Comparison of ENCODE assay signal across 10 mouse cellular contexts in the genomic region with DNA sequence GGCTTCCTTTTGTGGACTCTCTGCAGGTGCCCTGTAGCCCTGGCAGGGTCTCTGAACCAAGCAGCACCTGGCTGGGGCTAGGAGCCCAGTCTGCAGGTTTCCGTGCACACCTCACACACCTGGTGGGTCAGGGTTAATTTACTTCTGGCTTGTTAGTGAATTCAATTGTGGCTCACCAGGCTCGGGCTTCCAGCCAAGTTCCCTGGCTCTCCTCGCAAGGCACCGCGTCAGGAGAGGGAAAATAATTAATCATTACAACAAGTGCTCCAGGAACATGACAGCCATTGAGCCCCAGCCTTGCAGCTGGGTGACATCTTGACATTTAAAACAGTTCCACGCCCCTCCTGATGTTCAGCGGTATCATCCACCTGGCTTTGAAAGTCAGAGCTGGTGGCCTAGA.
DNase-seq lines count a peak whose midpoint lies in the region; ATAC-seq and TF ChIP-seq lines count a peak whose summit lies in the region.
"Had no signal": no experiment of that assay in that cellular context is flagged by ENCODE, and none has a peak within 500 bp of the region (broad histone marks: within the 10 kb centered on the region; RNA-seq: fewer than 3 reads in every experiment).

No protein-coding gene starts in this region.

- no peak overlapping the region for H3K4me3 ChIP-seq in kidney, embryonic 15.5 days (replicated peaks)
- H3K4me3 ChIP-seq in intestine, embryonic 16.5 days (ENCODE audit: low read length) = no peak overlapping the region
- H3K4me3 ChIP-seq in lung, embryonic 14.5 days (ENCODE audit: low read depth, low read length) = no peak overlapping the region
- H3K4me3 ChIP-seq: embryonic facial prominence, embryonic 12.5 days; neural tube, embryonic 12.5 days had no signal

- ATAC-seq in kidney, embryonic 15.5 days (replicated peaks; ENCODE audit: low FRiP score) = no peak
- peak; percentile 45; the same call in 1 of the 2 replicates for ATAC-seq in intestine, embryonic 16.5 days
- ATAC-seq in lung, embryonic 14.5 days (ENCODE audit: insufficient read depth) = peak; percentile 9; the same call in 1 of the 2 replicates

- H3K9ac ChIP-seq in kidney, embryonic 15.5 days = no peak overlapping the region
- H3K9ac ChIP-seq in intestine, embryonic 16.5 days (ENCODE audit: low read depth, low read length) = no peak overlapping the region
- no peak overlapping the region for H3K9ac ChIP-seq in lung, embryonic 14.5 days
- H3K9ac ChIP-seq: embryonic facial prominence, embryonic 12.5 days; neural tube, embryonic 12.5 days had no signal

- DNase-seq in adrenal gland, adult (ENCODE audit: inconsistent age in 2 of 2, low spot score in 1 of 2) = peak; percentile 65 to 76
- DNase-seq in adrenal gland, postnatal 4 days (ENCODE audit: low spot score in 2 of 2) = no peak
- peak; percentile 83 for DNase-seq in kidney, adult 11 months
- DNase-seq in lung, embryonic 14.5 days = peak; percentile 80
- DNase-seq in urinary bladder, postnatal 25 days (ENCODE audit: low spot score) = no peak
- DNase-seq in retina, postnatal 1 day = no peak

- H3K4me2 ChIP-seq in kidney, embryonic 15.5 days = no peak overlapping the region
- H3K4me2 ChIP-seq in intestine, embryonic 16.5 days (ENCODE audit: low read depth, low read length) = no peak overlapping the region
- no peak overlapping the region for H3K4me2 ChIP-seq in lung, embryonic 14.5 days
- H3K4me2 ChIP-seq: embryonic facial prominence, embryonic 12.5 days; neural tube, embryonic 12.5 days had no signal

- no peaks in the 10 kb centered on the region for H3K36me3 ChIP-seq in kidney, embryonic 15.5 days
- no peaks in the 10 kb centered on the region for H3K36me3 ChIP-seq in intestine, embryonic 16.5 days (ENCODE audit: control insufficient read depth, insufficient read depth, low read length)
- H3K36me3 ChIP-seq in lung, embryonic 14.5 days (ENCODE audit: insufficient read depth) = no peaks in the 10 kb centered on the region
- H3K36me3 ChIP-seq: embryonic facial prominence, embryonic 12.5 days; neural tube, embryonic 12.5 days had no signal

- no peak for TF ChIP-seq CTCF in lung, embryonic 14.5 days (IDR thresholded peaks at IDR 0.05; ENCODE audit: low read depth)

- H3K4me1 ChIP-seq in kidney, embryonic 15.5 days = peaks cover 36% of the 10 kb centered on the region
- peaks cover 13% of the 10 kb centered on the region for H3K4me1 ChIP-seq in intestine, embryonic 16.5 days (ENCODE audit: control insufficient read depth, insufficient read depth, low read length)
- peaks cover 16% of the 10 kb centered on the region for H3K4me1 ChIP-seq in lung, embryonic 14.5 days (ENCODE audit: insufficient read depth)

- 27% methylated on average over 7 of the region's 7 CpGs for WGBS in kidney, embryonic 15.5 days
- 28% methylated on average over 7 of the region's 7 CpGs for WGBS in intestine, embryonic 16.5 days
- 15% methylated on average over 7 of the region's 7 CpGs for WGBS in lung, embryonic 14.5 days

- H3K9me3 ChIP-seq in kidney, embryonic 15.5 days (replicated peaks) = no peaks in the 10 kb centered on the region
- H3K9me3 ChIP-seq in intestine, embryonic 16.5 days (ENCODE audit: control insufficient read depth, low read length) = no peaks in the 10 kb centered on the region
- H3K9me3 ChIP-seq in lung, embryonic 14.5 days (ENCODE audit: low read depth, low read length) = no peaks in the 10 kb centered on the region
- H3K9me3 ChIP-seq: embryonic facial prominence, embryonic 12.5 days; neural tube, embryonic 12.5 days had no signal

- peaks cover 58% of the 10 kb centered on the region for H3K27me3 ChIP-seq in kidney, embryonic 15.5 days
- H3K27me3 ChIP-seq in intestine, embryonic 16.5 days (replicated peaks; ENCODE audit: control insufficient read depth, insufficient read depth, low read length) = no peaks in the 10 kb centered on the region
- no peaks in the 10 kb centered on the region for H3K27me3 ChIP-seq in lung, embryonic 14.5 days (ENCODE audit: insufficient read depth, low read length)

- H3K27ac ChIP-seq in kidney, embryonic 15.5 days = no peak overlapping the region
- no peak overlapping the region for H3K27ac ChIP-seq in intestine, embryonic 16.5 days (ENCODE audit: low read length)
- no peak overlapping the region; the same call in 1 of the 2 replicates for H3K27ac ChIP-seq in lung, embryonic 14.5 days (ENCODE audit: low read depth)
- H3K27ac ChIP-seq: embryonic facial prominence, embryonic 12.5 days; neural tube, embryonic 12.5 days had no signal

Comparison
In these comparisons a context has a peak if more than half of its experiments do, and no peak if none do; other contexts are left out.
1. DNase-seq: peak in adrenal gland, adult (2 of 2), kidney, adult 11 months (single experiment) and lung, embryonic 14.5 days (single experiment); none in adrenal gland, postnatal 4 days (0 of 2), urinary bladder, postnatal 25 days (single experiment) and retina, postnatal 1 day (single experiment).